Mouse (Mus musculus) myocyte (in vitro differentiated cells): ENCODE results near the gene Pias3. TPM values are rescaled to one million over a fixed set of nuclear protein-coding genes. Genes with fewer than 3 reads are reported as not detected.

Source experiments
- H3K27me3 ChIP-seq: one replicate; pipeline ENCODE4 v1.6.1; 2011; ENCODE audit not compliant: control insufficient read depth, insufficient read depth, insufficient read length
- H3K36me3 ChIP-seq: one replicate; pipeline ENCODE4 v1.6.1; 2011; ENCODE audit not compliant: control insufficient read depth, insufficient read depth
- H3K4me2 ChIP-seq: one replicate; pipeline ENCODE4 v1.6.1; 2011; ENCODE audit warnings: low read depth, control low read depth
- H3K4me3 ChIP-seq: one replicate; pipeline ENCODE4 v1.5.1; 2011; ENCODE audit warnings: mild to moderate bottlenecking, control low read depth, moderate library complexity
- H3K79me2 ChIP-seq: one replicate; pipeline ENCODE4 v1.6.1; 2011; ENCODE audit not compliant: control insufficient read depth, insufficient read depth
- H3ac ChIP-seq: one replicate; pipeline ENCODE4 v1.6.1; 2011; ENCODE audit not compliant: control insufficient read depth, insufficient read length
- CEBPB ChIP-seq: IDR thresholded peaks from 2 replicates; pipeline ENCODE4 v1.6.1; 2011; ENCODE audit warnings: mild to moderate bottlenecking, moderate library complexity; ENCODE audit not compliant: poor library complexity, insufficient read depth, severe bottlenecking
- E2F4 ChIP-seq: IDR thresholded peaks from one replicate; pipeline ENCODE4 v1.6.1; 2011; ENCODE audit warnings: mild to moderate bottlenecking, control low read depth, moderate library complexity; ENCODE audit not compliant: insufficient read depth
- MAX ChIP-seq: IDR thresholded peaks from one replicate; pipeline ENCODE4 v1.6.1; 2011; ENCODE audit warnings: low read depth, mild to moderate bottlenecking, control low read depth
- MYOD1 ChIP-seq, 3 experiments: IDR thresholded peaks; one replicate each; pipeline ENCODE4 v1.6.1; 2011; ENCODE audit warnings: control low read depth in 2 of 3, low read depth in 2 of 3, mild to moderate bottlenecking in 2 of 3, moderate library complexity in 1 of 3; ENCODE audit not compliant: insufficient read length in 2 of 3, control insufficient read depth in 1 of 3
- MYOG ChIP-seq, 3 experiments: IDR thresholded peaks; one replicate each; pipeline ENCODE4 v1.6.1; 2011; ENCODE audit warnings: control low read depth in 2 of 3, low read depth in 2 of 3, mild to moderate bottlenecking in 2 of 3; ENCODE audit not compliant: insufficient read length in 2 of 3, control insufficient read depth in 1 of 3, insufficient read depth in 1 of 3
- POLR2A ChIP-seq: IDR thresholded peaks from one replicate; pipeline ENCODE4 v1.6.1; 2011; ENCODE audit warnings: low read depth, mild to moderate bottlenecking, control low read depth, moderate library complexity; ENCODE audit not compliant: insufficient read length
- POLR2AphosphoS2 ChIP-seq: IDR thresholded peaks from one replicate; pipeline ENCODE4 v1.6.1; 2011; ENCODE audit warnings: low read depth, control low read depth; ENCODE audit not compliant: insufficient read length
- REST ChIP-seq: IDR thresholded peaks from one replicate; pipeline ENCODE4 v1.6.1; 2011; ENCODE audit warnings: mild to moderate bottlenecking, control low read depth, moderate library complexity; ENCODE audit not compliant: insufficient read depth, insufficient read length
- SRF ChIP-seq: IDR thresholded peaks from one replicate; pipeline ENCODE4 v1.6.1; 2011; ENCODE audit warnings: low read depth; ENCODE audit not compliant: control insufficient read depth, insufficient read length
- TCF12 ChIP-seq: IDR thresholded peaks from one replicate; pipeline ENCODE4 v1.6.1; 2011; ENCODE audit warnings: mild to moderate bottlenecking, control low read depth; ENCODE audit not compliant: poor library complexity, insufficient read depth, severe bottlenecking
- TCF3 ChIP-seq: IDR thresholded peaks from one replicate; pipeline ENCODE4 v1.6.1; 2011; ENCODE audit warnings: low read depth, control low read depth; ENCODE audit not compliant: insufficient read length
- USF1 ChIP-seq: IDR thresholded peaks from one replicate; pipeline ENCODE4 v1.6.1; 2011; ENCODE audit warnings: low read depth, mild to moderate bottlenecking, control low read depth, moderate library complexity
- polyA plus RNA-seq: library from polyadenylated mRNA; unstranded; fragments of >200 nt; fragmentation: generic; extraction: Trizol; gene quantifications from one replicate; pipeline ENCODE4 v1.2.1, GENCODE M21; 2012; ENCODE audit warnings: missing spikeins

The Pias3 gene
- polyA plus RNA-seq, 1 experiment: 16.7 TPM

- H3ac ChIP-seq: no peak overlapping the region
Measured at GRCm38 (mm10) chr3:96673514-96673913, 22.7 kb upstream of the Pias3 start.

GRCm38 (mm10) chr3:96674442-96674841, 21.7 kb upstream of the Pias3 start:
- H3K36me3 ChIP-seq: no peaks in the 10 kb centered on the region
- no peaks in the 10 kb centered on the region for H3K27me3 ChIP-seq
- TF ChIP-seq MYOD1 (IDR thresholded peaks at IDR 0.05; ENCODE audit: control insufficient read depth in 1 of 3, insufficient read length in 2 of 3, low read depth in 2 of 3): peak in 2 of 3 experiments; percentile 24 to 33
- peak in 1 of 3 experiments; percentile 14 for TF ChIP-seq MYOG (IDR thresholded peaks at IDR 0.05; ENCODE audit: control insufficient read depth in 1 of 3, insufficient read depth in 1 of 3, insufficient read length in 2 of 3, low read depth in 2 of 3)
- TF ChIP-seq MAX: no peak
- no peak for TF ChIP-seq POLR2AphosphoS2
- peak overlapping the region; percentile 24 for H3K4me2 ChIP-seq
- H3K4me3 ChIP-seq: no peak overlapping the region
- H3ac ChIP-seq: no peak overlapping the region
- no peaks in the 10 kb centered on the region for H3K79me2 ChIP-seq

More at GRCm38 (mm10) chr3:96673514-96673913, 22.7 kb upstream of the Pias3 start:
- no peak overlapping the region for H3K4me3 ChIP-seq
- H3K4me2 ChIP-seq: no peak overlapping the region
- H3K36me3 ChIP-seq: no peaks in the 10 kb centered on the region
- H3K27me3 ChIP-seq: no peaks in the 10 kb centered on the region
- H3K79me2 ChIP-seq: no peaks in the 10 kb centered on the region
- TF ChIP-seq E2F4: no peak

- H3K4me2 ChIP-seq: no peak overlapping the region
- TF ChIP-seq POLR2A (no peak), MYOD1 (IDR thresholded peaks at IDR 0.05; ENCODE audit: control insufficient read depth in 1 of 3, insufficient read length in 2 of 3, low read depth in 2 of 3) (no peak), USF1 (no peak), TCF12 (no peak), POLR2AphosphoS2 (no peak), SRF (no peak), E2F4 (no peak), MAX (no peak), REST (no peak), MYOG (IDR thresholded peaks at IDR 0.05; ENCODE audit: control insufficient read depth in 1 of 3, insufficient read depth in 1 of 3, insufficient read length in 2 of 3, low read depth in 2 of 3) (no peak), CEBPB (no peak), TCF3 (no peak)
- no peaks in the 10 kb centered on the region for H3K27me3 ChIP-seq
- H3K4me3 ChIP-seq: no peak overlapping the region
- H3K36me3 ChIP-seq: no peaks in the 10 kb centered on the region
- H3K79me2 ChIP-seq: no peaks in the 10 kb centered on the region
- H3ac ChIP-seq: no peak overlapping the region
Measured at GRCm38 (mm10) chr3:96675171-96675570, 21.0 kb upstream of the Pias3 start.

GRCm38 (mm10) chr3:96675690-96676089, 20.5 kb upstream of the Pias3 start:
- Histone ChIP-seq H3K4me2 (no peak overlapping the region), H3K27me3 (no peaks in the 10 kb centered on the region), H3K36me3 (no peaks in the 10 kb centered on the region), H3K4me3 (no peak overlapping the region), H3K79me2 (no peaks in the 10 kb centered on the region), H3ac (no peak overlapping the region)
- no peak for TF ChIP-seq TCF3
- no peak for TF ChIP-seq CEBPB
- no peak for TF ChIP-seq TCF12
- TF ChIP-seq MYOG (IDR thresholded peaks at IDR 0.05; ENCODE audit: control insufficient read depth in 1 of 3, insufficient read depth in 1 of 3, insufficient read length in 2 of 3, low read depth in 2 of 3): peak in 1 of 3 experiments; percentile 24
- TF ChIP-seq POLR2AphosphoS2: no peak
- TF ChIP-seq REST: no peak

GRCm38 (mm10) chr3:96678456-96678855, 17.7 kb upstream of the Pias3 start:
- TF ChIP-seq POLR2AphosphoS2 (no peak), TCF12 (no peak), CEBPB (no peak), REST (no peak), TCF3 (no peak), MAX (no peak), POLR2A (no peak), SRF (no peak), E2F4 (no peak)
- Histone ChIP-seq H3K4me3 (no peak overlapping the region), H3K4me2 (no peak overlapping the region), H3K79me2 (no peaks in the 10 kb centered on the region), H3ac (no peak overlapping the region), H3K27me3 (no peaks in the 10 kb centered on the region), H3K36me3 (no peaks in the 10 kb centered on the region)
